Mouse (Mus musculus): ENCODE measurements at regions not wholly inside any gene's neighbourhood (a gene's known extent, or its start where the extent isn't known, plus 50 kb on each side); places are given as distances from the start of the nearest gene placed in this dataset.

DNA sequence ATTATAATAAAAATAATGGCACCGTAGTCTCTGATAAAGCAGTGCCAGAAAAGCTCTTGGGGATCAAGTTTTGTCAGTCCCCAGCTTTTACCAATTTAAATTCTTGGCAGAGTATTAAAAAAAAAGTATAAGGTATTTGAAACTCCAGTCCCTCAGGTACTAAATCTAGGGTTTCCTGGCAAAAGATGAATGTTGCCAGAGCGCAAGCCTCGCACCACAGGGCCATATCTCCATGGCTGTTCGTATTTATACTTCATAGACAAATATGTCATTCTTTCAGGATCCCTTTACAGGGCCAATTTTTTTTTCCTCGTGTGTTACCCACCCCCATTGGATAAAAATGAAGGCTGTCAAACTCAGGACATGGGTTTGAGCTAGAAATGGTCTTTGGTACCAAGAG is 546.8 kb downstream of the Ccdc171 start:
- Histone ChIP-seq H3K4me3 (replicated peaks in 1 of 3; ENCODE audit: low read depth in 2 of 3, low read length in 2 of 3, poor library complexity in 1 of 3) (no peak overlapping the region), H3K9me3 (replicated peaks; ENCODE audit: low read length) (peaks cover 75% of the 10 kb centered on the region), H3K4me1 (ENCODE audit: control insufficient read depth in 1 of 2, insufficient read depth in 2 of 2) (no peaks in the 10 kb centered on the region), H3K27me3 (replicated peaks) (no peaks in the 10 kb centered on the region), H3K27ac (ENCODE audit: insufficient read depth, low read depth) (no peak overlapping the region), H3K36me3 (replicated peaks in 1 of 2; ENCODE audit: control insufficient read depth in 1 of 2, insufficient read depth in 1 of 2, low read length in 1 of 2) (no peaks in the 10 kb centered on the region), H3K9ac (ENCODE audit: insufficient read depth, low read depth) (no peak overlapping the region), H3K79me2 (replicated peaks; ENCODE audit: control insufficient read depth, extremely low read depth, insufficient read depth, poor library complexity, severe bottlenecking) (no peaks in the 10 kb centered on the region), H3K4me2 (ENCODE audit: insufficient read depth, low read depth, poor library complexity, severe bottlenecking) (no peak overlapping the region)
- DNase-seq (ENCODE audit: extremely low read depth) = no peak
- dilution Hi-C loops (cut with MboI; ENCODE audit: extremely low pct_ligation_motif_present, extremely low pct_unique_long_range_greater_than_20kb, low sequenced_read_pairs) = no loop called here
- in situ Hi-C loops (cut with MboI; ENCODE audit: low pct_ligation_motif_present, low pct_unique_long_range_greater_than_20kb, low sequenced_read_pairs) = no loop called here
- TF ChIP-seq JUND (conservative IDR thresholded peaks at IDR 0.05; ENCODE audit: low read depth, low read length) (no peak), USF1 (IDR thresholded peaks at IDR 0.05; ENCODE audit: low read depth, low read length) (no peak), ELF1 (IDR thresholded peaks at IDR 0.05; ENCODE audit: low read depth, low read length) (no peak), MEF2A (IDR thresholded peaks at IDR 0.05; ENCODE audit: borderline replicate concordance, low read depth, low read length) (no peak), IRF4 (IDR thresholded peaks at IDR 0.05; ENCODE audit: low read depth, low read length) (no peak), JUN (IDR thresholded peaks at IDR 0.05; ENCODE audit: insufficient read depth, low read depth, low read length) (no peak), HCFC1 (IDR thresholded peaks at IDR 0.05; ENCODE audit: low read depth, low read length) (no peak), USF2 (conservative IDR thresholded peaks at IDR 0.05; ENCODE audit: low read depth, low read length) (no peak), ZC3H11A (IDR thresholded peaks at IDR 0.05; ENCODE audit: low read depth, low read length) (no peak), RAD21 (IDR thresholded peaks at IDR 0.05; ENCODE audit: low read depth, low read length) (no peak), CHD1 (IDR thresholded peaks at IDR 0.05; ENCODE audit: low read depth, low read length) (no peak), PAX5 (IDR thresholded peaks at IDR 0.05; ENCODE audit: low read length) (no peak), E2F4 (IDR thresholded peaks at IDR 0.05; ENCODE audit: insufficient replicate concordance, low read depth, low read length) (no peak)

DNA sequence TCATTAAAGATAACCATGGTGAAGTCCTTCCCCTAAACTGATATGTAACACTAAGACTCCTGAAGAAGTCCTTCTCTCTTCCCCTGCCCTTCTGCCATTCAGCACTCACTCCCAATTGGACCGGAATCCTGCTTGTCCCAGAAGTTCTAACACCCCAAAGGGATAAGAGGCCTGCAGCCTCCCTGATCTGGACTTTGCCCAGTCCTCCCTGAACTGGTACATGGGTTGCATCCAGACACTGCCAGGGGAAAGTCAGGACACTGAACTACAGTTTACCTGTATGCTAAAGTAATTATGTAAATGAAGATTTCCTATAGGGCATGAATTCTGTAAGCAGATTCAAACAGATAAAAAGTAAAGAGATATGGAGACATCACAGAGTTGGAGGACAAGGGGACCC is 551.2 kb downstream of the Ccdc171 start:
- Histone ChIP-seq H3K9me3 (replicated peaks; ENCODE audit: low read length) (peaks cover 79% of the 10 kb centered on the region), H3K4me3 (replicated peaks in 1 of 3; ENCODE audit: low read depth in 2 of 3, low read length in 2 of 3, poor library complexity in 1 of 3) (no peak overlapping the region), H3K4me1 (ENCODE audit: control insufficient read depth in 1 of 2, insufficient read depth in 2 of 2) (no peaks in the 10 kb centered on the region), H3K9ac (ENCODE audit: insufficient read depth, low read depth) (no peak overlapping the region), H3K27ac (ENCODE audit: insufficient read depth, low read depth) (no peak overlapping the region), H3K27me3 (replicated peaks) (no peaks in the 10 kb centered on the region), H3K79me2 (replicated peaks; ENCODE audit: control insufficient read depth, extremely low read depth, insufficient read depth, poor library complexity, severe bottlenecking) (no peaks in the 10 kb centered on the region), H3K4me2 (ENCODE audit: insufficient read depth, low read depth, poor library complexity, severe bottlenecking) (no peak overlapping the region), H3K36me3 (replicated peaks in 1 of 2; ENCODE audit: control insufficient read depth in 1 of 2, insufficient read depth in 1 of 2, low read length in 1 of 2) (no peaks in the 10 kb centered on the region)
- dilution Hi-C loops (cut with MboI; ENCODE audit: extremely low pct_ligation_motif_present, extremely low pct_unique_long_range_greater_than_20kb, low sequenced_read_pairs) (no loop called here), in situ Hi-C loops (cut with MboI; ENCODE audit: low pct_ligation_motif_present, low pct_unique_long_range_greater_than_20kb, low sequenced_read_pairs) (no loop called here)
- TF ChIP-seq POLR2AphosphoS2 (IDR thresholded peaks at IDR 0.05; ENCODE audit: low read depth, low read length) (no peak), EP300 (IDR thresholded peaks at IDR 0.05; ENCODE audit: low read length) (no peak), NELFE (IDR thresholded peaks at IDR 0.05; ENCODE audit: low read depth, low read length) (no peak), ETS1 (conservative IDR thresholded peaks at IDR 0.05; ENCODE audit: low read depth, low read length) (no peak), MAZ (IDR thresholded peaks at IDR 0.05; ENCODE audit: low read depth, low read length) (no peak), CTCF (conservative IDR thresholded peaks at IDR 0.05 in 1 of 2, IDR thresholded peaks at IDR 0.05 in 1 of 2; ENCODE audit: low read depth in 2 of 2, low read length in 2 of 2) (no peak), RCOR1 (conservative IDR thresholded peaks at IDR 0.05; ENCODE audit: low read depth, low read length) (no peak), MAX (IDR thresholded peaks at IDR 0.05; ENCODE audit: low read length) (no peak), ZNF384 (IDR thresholded peaks at IDR 0.05; ENCODE audit: low read depth, low read length) (no peak), CHD2 (IDR thresholded peaks at IDR 0.05; ENCODE audit: low read length) (no peak)
- DNase-seq (ENCODE audit: extremely low read depth) = no peak
